Mouse (Mus musculus) heart, adult 8-10 months (tissue): Measurements from ENCODE around the gene Dhx33. TPM values are rescaled to one million over a fixed set of nuclear protein-coding genes. Genes with fewer than 3 reads are reported as not detected.

Experiments used
- DNase-seq: peaks from one replicate; pipeline ENCODE4 v3.0.0; 2022; ENCODE audit warnings: low spot score
- total RNA-seq, 4 experiments: library from RNA; stranded (reverse); gene quantifications; 2 replicates each; pipeline ENCODE4 v1.2.4; 2022

Gene Dhx33
- total RNA-seq, 4 experiments from 2014 or later, result 9.5 to 11.8 (median 10.6) TPM

- DNase-seq, result no peak
Measured at GRCm38 (mm10) chr11:70982030-70982429, 22.2 kb downstream of the Dhx33 start.

- DNase-seq, result no peak
Measured at GRCm38 (mm10) chr11:70980751-70981510, 23.3 kb downstream of the Dhx33 start.

GRCm38 (mm10) chr11:70980232-70980631 lies 24.0 kb downstream of the Dhx33 start:
- no peak for DNase-seq

- DNase-seq, result no peak
Measured at GRCm38 (mm10) chr11:70977293-70977692, 26.9 kb downstream of the Dhx33 start.

- no peak for DNase-seq
Measured at GRCm38 (mm10) chr11:70975193-70975592, 29.0 kb downstream of the Dhx33 start.

- DNase-seq, result no peak
Measured at GRCm38 (mm10) chr11:70973947-70974346, 30.3 kb downstream of the Dhx33 start.

- no peak for DNase-seq
Measured at GRCm38 (mm10) chr11:70972586-70972985, 31.7 kb downstream of the Dhx33 start.

GRCm38 (mm10) chr11:70970560-70971540 lies 33.4 kb downstream of the Dhx33 start:
- no peak for DNase-seq

GRCm38 (mm10) chr11:70969821-70970559 lies 34.2 kb downstream of the Dhx33 start, which contains the start of the genes Nup88 and Rpain:
Gene Nup88, minus strand, starts transcription at chr11:70969973.
Gene Rpain, plus strand, starts transcription at chr11:70970213.
- DNase-seq, result peak; percentile 95

GRCm38 (mm10) chr11:70969271-70969794 lies 34.9 kb downstream of the Dhx33 start:
- DNase-seq, result no peak

- no peak for DNase-seq
Measured at GRCm38 (mm10) chr11:70964222-70964907, 39.9 kb downstream of the Dhx33 start.

- no peak for DNase-seq
Measured at GRCm38 (mm10) chr11:70960786-70961554, 43.3 kb downstream of the Dhx33 start.

GRCm38 (mm10) chr11:70954711-70955110 lies 49.5 kb downstream of the Dhx33 start:
- DNase-seq, result no peak

GRCm38 (mm10) chr11:70944935-70945817 lies 59.1 kb downstream of the Dhx33 start:
- peak; percentile 26 for DNase-seq

- no peak for DNase-seq
Measured at GRCm38 (mm10) chr11:70943651-70944050, 60.6 kb downstream of the Dhx33 start.

- no peak for DNase-seq
Measured at GRCm38 (mm10) chr11:70942596-70942995, 61.6 kb downstream of the Dhx33 start.

- DNase-seq, result no peak
Measured at GRCm38 (mm10) chr11:70935316-70935715, 68.9 kb downstream of the Dhx33 start.
